Mouse (Mus musculus): ENCODE measurements around the gene Cd79a. TPM values are rescaled to one million over a fixed set of nuclear protein-coding genes. Genes with fewer than 3 reads are reported as not detected.
A peak's percentile ranks its signal among the peaks of the same experiment; 100 is the strongest.

The Cd79a gene
- polyA plus RNA-seq, 1 experiment from 2014 or later, result 0.14 TPM

DNA sequence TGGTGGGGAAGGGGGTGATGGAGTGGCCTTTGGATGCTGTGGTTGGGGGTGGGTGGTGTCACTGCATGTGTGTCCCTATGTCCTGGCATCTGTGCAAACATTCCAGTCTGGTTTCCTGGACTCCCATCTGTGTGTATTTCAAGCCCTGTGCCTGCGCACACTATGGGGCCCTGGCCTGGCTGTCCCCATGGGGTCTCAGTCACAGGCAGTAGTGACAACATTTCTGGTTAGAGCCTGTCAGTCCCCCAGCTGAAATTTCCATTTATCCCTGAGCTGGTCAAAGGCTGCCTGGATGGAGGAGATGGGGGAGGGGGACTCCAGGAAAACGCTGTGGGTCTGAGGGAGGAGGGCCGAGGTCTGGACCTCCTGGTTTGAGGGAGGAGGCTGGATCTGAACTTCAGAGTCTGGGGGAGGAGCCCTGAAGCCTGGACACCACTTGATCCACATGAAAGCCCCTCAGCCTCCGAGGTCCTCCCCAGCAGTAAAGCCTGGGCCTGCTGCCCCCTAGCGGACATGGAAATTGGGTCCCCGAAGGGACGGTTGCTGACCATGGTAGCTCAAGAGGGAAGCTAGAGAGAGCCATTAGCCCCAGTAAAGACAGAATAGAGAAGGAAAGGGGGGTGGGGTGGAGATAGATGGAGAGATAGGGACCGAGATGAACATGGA is 52.9 kb downstream of the Cd79a start:
- H3K27me3 ChIP-seq (ENCODE audit: control insufficient read depth, insufficient read depth, low read length), result peaks cover 99% of the 10 kb centered on the region
- peak; percentile 26; the same call in 1 of the 2 replicates for ATAC-seq (replicated peaks; ENCODE audit: insufficient number of reproducible peaks, low FRiP score, low TSS enrichment)
- 1% methylated on average over 8 of the region's 8 CpGs for WGBS (ENCODE audit: insufficient replicate concordance)

More for the DNA sequence above, 52.9 kb downstream of the Cd79a start:
- H3K9me3 ChIP-seq (replicated peaks; ENCODE audit: control insufficient read depth, low read length), result no peaks in the 10 kb centered on the region
- no peak overlapping the region for H3K27ac ChIP-seq (ENCODE audit: low read depth, low read length)
- H3K4me3 ChIP-seq (ENCODE audit: low read depth, low read length), result no peak overlapping the region
- H3K9ac ChIP-seq (ENCODE audit: low read depth, low read length), result no peak overlapping the region
- H3K4me1 ChIP-seq (ENCODE audit: control insufficient read depth, insufficient read depth, low read length), result peaks cover 4% of the 10 kb centered on the region
- H3K4me2 ChIP-seq, result no peak overlapping the region
- no peaks in the 10 kb centered on the region for H3K36me3 ChIP-seq (ENCODE audit: control insufficient read depth, insufficient read depth, low read length)

Other genes with a start within 250 kb of the Cd79a start
- gene Tex101, start 220.7 kb upstream of the Cd79a start, polyA plus RNA-seq (2014; fragmentation: Nextera tagmentation; extraction: Ambion mirVana), result not detected in 2 replicates
- gene BC049730, start 188.1 kb upstream of the Cd79a start, polyA plus RNA-seq (2014; fragmentation: Nextera tagmentation; extraction: Ambion mirVana), result not detected in 2 replicates
- not detected in 2 replicates for gene Gm4763, start 170.5 kb upstream of the Cd79a start, polyA plus RNA-seq (2014; fragmentation: Nextera tagmentation; extraction: Ambion mirVana)
- 0.11 TPM in 1 of 2 replicates, not detected in the other for gene Cd177, start 137.1 kb upstream of the Cd79a start, polyA plus RNA-seq (2014; fragmentation: Nextera tagmentation; extraction: Ambion mirVana)
- not detected in 2 replicates for gene Ceacam10, start 120.2 kb upstream of the Cd79a start, polyA plus RNA-seq (2014; fragmentation: Nextera tagmentation; extraction: Ambion mirVana)
- 12.4 and 14.5 TPM in 2 replicates for gene Gm9844, start 35.2 kb upstream of the Cd79a start, polyA plus RNA-seq (2014; fragmentation: Nextera tagmentation; extraction: Ambion mirVana)
- not detected in 2 replicates for gene Lypd4, start 27.4 kb upstream of the Cd79a start, polyA plus RNA-seq (2014; fragmentation: Nextera tagmentation; extraction: Ambion mirVana)
- gene Dmrtc2, start 27.3 kb upstream of the Cd79a start, polyA plus RNA-seq (2014; fragmentation: Nextera tagmentation; extraction: Ambion mirVana), result not detected in 2 replicates
- gene Rps19, start 13.0 kb upstream of the Cd79a start, polyA plus RNA-seq (2014; fragmentation: Nextera tagmentation; extraction: Ambion mirVana), result 1,535 and 1,579 TPM in 2 replicates
- 59.2 and 63.3 TPM in 2 replicates for gene Arhgef1, start 5.5 kb downstream of the Cd79a start, polyA plus RNA-seq (2014; fragmentation: Nextera tagmentation; extraction: Ambion mirVana)
- not detected in 2 replicates for gene Gm4881, start 47.1 kb downstream of the Cd79a start, polyA plus RNA-seq (2014; fragmentation: Nextera tagmentation; extraction: Ambion mirVana)
- gene Rabac1, start 75.4 kb downstream of the Cd79a start, polyA plus RNA-seq (2014; fragmentation: Nextera tagmentation; extraction: Ambion mirVana), result 157 and 163 TPM in 2 replicates
- 2.3 and 4.1 TPM in 2 replicates for gene Atp1a3, start 108.6 kb downstream of the Cd79a start, polyA plus RNA-seq (2014; fragmentation: Nextera tagmentation; extraction: Ambion mirVana)
- gene Grik5, start 175.0 kb downstream of the Cd79a start, polyA plus RNA-seq (2014; fragmentation: Nextera tagmentation; extraction: Ambion mirVana), result 5.7 and 8.1 TPM in 2 replicates
- 14.9 and 15.7 TPM in 2 replicates for gene Zfp574, start 175.2 kb downstream of the Cd79a start, polyA plus RNA-seq (2014; fragmentation: Nextera tagmentation; extraction: Ambion mirVana)